Mouse (Mus musculus): ENCODE data around the gene Pax2.

The Pax2 gene

DNA sequence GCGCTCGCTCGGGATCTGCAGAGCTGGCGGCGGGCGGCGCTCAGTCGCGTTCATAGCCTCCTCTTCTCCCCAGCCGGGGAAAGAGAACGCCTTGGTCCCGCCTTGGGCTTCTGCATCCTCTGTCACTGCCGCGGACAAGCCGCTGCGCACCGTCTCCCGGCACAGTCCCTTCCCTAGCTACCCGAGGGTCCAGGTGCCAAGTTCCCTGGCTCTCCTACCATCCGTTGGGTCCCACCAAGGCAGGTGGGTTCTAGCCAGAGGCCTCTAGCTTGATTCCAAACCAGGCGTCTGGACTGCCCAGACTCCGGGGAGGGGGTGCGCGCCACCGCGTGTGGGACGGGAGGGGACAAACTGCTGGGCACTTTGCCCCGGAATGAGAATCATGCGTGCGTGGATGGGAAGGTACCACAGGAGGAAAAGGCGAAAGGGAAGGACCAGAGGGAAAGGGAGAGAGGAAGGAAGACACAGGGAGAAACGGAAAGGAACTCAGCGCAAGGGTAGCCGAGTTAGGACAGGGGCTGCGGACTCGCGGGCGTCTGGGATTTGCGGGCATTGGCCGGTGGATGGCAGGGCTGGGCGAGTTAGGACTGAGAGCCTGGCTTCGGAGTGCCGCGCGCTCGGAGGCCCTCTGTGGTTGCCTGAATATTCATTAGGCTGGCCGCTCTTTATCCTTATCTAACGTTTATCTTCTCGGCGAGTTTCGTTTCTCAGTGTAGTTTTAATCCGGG lies at the start of gene Pax2:
Gene Pax2, plus strand, starts transcription at position 353 of the 728 bp plus-strand sequence.
- DNase-seq (ENCODE audit: low spot score in 2 of 2): no peak

DNA sequence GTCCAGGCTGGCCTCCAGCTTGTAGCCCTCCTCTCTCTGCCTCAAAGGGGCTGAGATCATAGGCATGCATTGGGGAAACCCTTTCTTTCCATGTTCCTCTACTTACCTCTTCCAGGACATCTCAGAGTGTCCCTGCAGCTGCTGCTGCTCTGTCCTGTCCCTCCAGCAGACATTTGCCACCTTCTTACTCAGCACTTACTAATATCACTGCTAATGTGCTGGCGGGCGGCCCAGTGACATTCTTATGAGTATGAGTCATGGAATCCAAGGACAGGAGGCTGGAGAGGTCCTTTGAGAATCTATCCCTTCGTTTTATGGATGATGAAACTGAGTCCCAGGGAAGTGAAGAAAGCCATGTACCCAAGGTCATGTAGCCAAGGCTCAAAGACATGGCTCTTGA lies 47.0 kb upstream of the Pax2 start:
- DNase-seq (ENCODE audit: low spot score in 2 of 2): no peak

DNA sequence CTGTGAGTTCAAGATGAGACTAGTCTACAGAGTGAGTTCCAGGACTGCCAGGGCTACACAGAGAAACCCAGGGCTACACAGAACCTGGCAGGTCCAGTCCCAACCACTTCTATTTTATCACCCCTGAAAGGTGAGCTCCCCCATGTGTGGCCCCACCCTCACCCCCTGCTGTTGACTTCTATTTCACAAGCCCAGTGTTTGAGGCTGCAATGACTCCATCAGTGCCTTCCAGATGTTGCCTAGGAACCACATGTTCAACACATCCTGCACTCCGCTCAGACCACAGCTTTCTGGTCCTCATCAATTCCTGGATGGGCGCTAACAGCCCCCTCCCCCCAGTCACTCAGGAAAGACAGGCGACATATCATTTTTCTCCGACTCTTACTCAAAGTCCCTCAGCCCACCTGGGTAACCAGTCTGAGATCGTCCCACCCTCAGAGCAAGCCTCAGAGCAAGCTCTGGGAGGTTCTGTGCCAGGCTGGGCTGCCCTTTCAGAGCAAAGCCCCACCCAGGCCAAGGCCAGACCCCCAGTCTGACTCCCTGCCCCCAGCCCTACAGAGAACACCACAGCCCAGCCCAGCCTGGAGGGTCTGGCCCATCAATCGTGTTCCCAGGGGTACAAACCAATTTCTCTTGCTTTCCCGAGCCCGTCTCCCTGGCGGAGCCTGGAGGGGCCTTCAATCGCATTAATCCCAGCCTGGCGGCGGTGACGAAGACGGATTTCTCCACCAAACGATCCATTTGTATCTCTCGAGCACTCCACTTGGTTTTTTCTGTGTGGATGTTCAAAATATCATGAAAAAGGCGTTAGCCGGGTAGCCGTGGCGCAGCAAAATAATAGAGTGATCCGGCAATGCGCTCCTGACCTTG lies 38.9 kb upstream of the Pax2 start:
- DNase-seq (ENCODE audit: low spot score in 2 of 2): no peak

DNA sequence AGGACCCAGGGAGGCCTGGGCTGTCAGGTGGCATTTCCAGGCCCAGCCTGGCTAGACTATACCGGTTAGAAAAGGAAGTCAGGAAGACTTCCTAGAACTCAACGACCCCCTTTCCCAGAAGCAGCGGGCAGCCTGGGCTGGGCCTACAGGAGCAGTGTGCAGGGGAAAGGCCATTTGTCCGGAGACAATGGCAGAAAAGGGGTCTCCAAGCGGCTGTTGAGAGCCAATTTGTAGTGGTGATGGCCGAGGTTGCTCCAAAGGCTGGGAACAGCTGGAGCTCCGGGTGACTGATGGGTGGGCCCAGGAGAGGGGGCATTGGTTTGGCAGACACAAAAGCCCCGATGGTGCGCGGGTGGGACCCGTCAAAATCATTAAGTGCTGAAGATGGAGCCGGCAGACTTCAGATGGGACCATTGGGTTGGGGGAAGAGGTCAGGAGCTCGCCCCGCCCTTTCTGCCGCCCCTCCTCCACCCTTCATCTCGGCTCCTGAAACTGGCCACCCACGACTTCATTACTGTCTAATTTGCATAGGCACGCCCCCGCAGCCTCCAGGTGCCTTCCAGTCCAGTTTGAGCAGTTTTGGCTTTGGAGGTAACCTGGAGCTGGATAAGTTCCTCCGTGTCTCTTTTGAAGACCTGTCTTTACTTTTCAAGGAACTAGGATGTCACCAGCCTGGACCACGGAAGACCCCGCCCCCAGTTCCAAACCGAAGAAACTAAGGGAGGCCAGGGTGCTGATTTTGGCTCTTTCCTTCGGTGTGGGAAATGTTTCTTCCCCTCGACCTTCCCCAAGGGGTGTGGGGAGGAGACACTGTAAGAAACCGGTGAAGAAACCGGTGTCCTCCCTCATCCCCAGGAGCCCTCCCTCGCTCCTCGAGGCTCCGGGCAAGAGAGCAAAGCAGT lies 36.3 kb upstream of the Pax2 start:
- no peak for DNase-seq (ENCODE audit: low spot score in 2 of 2)

DNA sequence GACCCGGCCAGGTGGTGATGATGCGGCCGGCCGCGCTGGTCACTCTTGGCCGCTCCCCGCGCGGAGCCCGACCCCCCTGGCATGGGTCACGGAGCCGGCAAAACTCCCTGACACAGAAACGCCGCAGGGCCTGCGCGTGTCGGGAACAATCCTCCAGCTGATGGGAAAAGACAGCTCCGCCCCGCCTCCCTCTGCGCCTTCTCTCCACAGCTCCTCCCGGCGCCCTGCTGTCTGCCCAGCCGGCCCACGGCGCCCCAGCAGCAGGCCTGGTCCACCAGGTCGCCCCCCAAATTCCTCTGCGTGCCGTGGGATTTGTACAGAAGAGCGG lies 35.7 kb upstream of the Pax2 start:
- no peak for DNase-seq (ENCODE audit: low spot score in 2 of 2)

DNA sequence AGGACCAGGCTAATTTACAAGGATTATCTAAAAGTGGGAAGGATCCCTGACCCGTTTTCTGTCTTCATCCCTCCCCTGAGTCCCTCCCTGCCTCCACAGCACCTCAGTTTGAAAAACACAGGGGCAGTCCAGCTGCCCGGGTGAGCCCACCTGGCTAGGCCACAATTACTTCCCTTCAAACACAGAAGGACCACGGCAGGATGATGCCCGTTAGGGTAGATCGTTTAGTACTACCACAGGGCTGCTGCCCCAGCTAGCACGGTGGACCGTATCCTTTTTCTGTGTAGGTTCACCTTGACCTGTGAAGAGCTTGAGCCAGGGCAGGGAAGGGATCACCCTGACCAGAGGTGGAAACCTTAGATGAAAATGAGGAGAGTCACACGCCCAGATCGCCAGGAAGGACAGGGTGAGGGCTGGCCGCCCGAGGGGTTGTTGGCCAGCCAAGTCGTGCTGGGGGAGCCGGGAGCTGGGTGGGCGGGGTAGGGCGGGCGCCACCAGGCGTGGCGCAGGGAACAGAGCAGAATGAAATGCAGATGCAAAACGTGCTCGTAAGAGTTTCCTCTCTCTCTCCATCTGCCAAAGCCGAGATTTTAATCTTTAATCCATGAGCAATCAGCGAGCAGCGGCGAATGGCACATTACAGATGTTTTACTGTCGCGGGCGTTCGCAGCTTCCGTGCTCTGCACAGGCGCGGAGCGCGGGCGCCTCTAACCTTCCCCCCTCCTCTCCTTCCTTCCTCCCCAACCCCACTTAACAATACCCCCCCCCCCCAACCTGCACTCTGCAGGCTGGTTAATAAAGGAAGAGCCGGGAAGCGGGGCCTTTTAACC lies 32.0 kb upstream of the Pax2 start:
- no peak for DNase-seq (ENCODE audit: low spot score in 2 of 2)

DNA sequence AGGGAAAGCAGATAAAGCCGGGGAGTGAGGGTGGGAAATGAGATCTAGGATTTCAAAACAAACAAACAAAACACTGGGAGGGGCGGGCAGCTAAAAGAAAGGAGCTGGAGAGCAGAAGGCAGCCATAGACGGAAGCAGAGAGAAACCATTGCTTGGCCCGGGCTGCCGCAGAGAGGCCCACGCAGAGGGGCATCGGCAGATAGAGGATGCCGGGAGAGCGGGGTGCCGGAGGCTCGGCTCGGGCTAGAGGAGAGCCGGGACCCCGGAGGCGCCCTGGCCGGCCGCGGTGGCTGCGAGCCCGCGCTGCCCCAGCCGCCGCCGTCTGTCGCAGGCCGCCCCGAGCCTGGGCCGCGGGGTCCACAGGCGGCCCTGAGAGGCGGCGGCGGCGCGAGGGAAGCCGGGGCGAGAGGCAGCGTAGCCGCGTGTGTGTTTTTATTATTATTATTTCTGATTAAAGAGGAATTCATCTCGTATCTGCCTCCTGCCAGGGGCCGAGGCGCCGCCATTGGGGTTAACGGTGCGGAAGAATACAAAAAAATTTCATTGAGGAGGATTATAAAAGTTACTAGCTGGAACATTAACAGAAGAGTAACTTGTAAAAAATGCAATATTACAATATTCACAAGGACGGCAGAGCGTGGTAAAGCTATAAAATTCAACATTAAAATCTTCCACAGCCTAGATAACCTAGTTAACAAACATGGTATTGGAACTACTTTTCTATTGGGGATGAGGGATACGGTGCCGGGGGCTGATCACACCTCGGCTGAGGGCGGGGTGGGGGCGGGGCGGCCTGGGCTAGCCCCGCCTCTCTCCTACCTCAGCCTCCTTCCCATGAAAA lies 29.7 kb upstream of the Pax2 start:
- peak in 1 of 2 experiments; percentile 42 for DNase-seq (ENCODE audit: low spot score in 2 of 2)

DNA sequence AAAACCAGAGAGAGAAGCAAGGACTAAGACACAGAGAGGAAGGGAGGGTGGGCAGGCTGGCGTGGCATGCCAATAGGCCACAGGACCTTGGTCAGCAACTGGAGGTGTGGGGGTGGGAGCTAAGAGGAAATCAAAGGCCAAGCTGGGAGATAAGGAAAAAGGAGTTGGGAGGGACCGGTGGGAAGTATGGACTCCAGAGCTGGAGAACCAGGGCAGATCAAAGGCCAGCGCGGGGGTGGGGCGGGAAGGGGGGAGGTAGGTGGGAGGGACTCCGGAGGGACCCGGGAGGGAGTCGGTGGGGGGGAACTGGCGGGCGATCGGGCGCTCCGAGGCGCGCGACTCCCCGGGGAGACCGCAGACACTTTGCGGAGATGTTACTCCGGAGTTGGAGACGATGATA lies 21.7 kb upstream of the Pax2 start:
- no peak for DNase-seq (ENCODE audit: low spot score in 2 of 2)

DNA sequence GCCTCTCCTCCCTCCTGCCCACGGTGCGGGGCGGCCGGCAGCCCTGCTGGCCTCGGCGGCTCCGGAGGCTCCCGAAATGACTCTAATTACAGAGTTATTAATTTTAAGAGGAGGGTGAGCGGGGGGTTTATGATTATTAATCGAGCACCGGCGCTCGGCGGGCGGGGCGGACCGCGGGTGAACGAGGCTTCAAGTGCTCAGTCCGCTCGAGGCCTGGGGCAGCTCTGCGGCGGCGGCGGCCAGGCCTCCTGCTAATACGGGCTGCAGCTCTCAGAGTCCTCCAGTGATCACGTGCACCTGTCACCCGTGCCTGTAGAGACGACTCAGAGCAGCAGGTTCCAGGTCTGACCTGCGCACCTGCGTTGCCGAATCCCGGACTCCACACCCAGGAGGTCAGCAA lies 21.2 kb upstream of the Pax2 start:
- no peak for DNase-seq (ENCODE audit: low spot score in 2 of 2)

DNA sequence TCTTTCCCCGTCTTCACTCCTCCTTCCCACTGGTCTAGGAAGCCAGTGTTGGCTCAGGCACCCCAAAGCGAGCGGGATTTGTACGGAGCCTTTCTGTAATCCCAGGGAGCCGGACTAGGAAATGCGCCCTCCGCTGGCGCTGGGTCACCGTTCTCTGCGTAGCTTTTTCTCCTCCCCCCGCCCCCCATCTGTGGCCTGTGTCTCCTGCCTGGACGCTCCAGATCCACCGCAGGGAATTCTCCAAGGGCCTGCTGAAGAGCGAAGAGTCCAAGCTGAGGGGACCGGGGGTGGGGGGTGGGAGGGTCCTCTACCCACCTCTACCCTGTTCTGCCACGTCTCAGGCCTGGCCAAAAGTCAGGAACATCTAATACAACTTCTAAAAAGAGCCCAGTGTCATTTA lies 15.5 kb upstream of the Pax2 start:
- no peak for DNase-seq (ENCODE audit: low spot score in 2 of 2)

DNA sequence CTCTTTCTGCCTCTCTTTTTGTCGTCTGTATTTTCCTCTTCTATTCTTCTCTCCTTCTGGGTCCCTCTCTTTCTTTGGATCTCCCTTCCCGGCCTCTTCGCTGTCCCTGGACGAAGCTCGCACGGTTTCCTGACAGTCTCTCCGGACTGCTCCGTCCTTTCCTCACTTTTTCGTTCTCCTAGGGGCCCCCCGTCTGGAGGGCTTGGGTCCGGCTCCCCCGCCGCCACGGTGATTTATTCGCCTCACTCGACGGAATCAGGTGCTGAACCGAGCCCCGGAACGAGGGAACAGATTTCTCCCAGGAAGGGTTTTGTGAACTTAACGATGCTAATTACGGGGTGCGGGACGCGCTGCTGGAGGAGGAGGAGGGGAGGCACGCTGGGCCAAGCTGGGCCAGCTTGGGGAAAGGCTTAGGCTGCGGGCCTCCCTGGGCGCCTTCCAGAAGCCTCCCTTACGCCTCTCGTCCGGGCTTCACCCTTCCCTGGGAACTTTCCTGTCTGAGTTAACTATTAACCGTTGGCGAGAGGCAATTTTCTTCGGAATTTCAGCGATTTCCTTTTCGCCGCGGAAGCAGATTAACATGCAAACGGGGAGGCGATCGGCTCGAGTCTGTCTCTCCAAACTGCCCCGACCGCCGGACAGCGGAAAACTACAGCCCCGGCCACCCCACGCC lies 14.6 kb upstream of the Pax2 start:
- DNase-seq (ENCODE audit: low spot score in 2 of 2): no peak

DNA sequence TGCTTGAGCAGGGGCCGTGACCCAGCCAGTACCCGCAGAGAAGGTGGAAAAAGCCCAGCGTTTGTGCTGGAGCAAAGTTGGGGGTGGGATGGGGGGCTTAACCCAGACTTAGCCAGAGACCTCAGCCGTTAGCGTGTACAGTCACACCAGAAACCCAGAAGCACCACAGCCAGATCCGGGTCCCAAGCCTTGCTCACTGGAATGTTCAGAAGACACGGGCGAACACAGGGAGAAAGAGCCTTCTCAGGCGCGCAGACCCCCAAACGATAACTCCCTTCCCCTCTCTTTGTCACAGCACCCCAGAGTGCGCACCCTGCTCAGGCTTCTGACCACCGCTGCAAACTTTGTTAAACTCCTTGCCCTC lies 14.1 kb upstream of the Pax2 start:
- DNase-seq (ENCODE audit: low spot score in 2 of 2): no peak

DNA sequence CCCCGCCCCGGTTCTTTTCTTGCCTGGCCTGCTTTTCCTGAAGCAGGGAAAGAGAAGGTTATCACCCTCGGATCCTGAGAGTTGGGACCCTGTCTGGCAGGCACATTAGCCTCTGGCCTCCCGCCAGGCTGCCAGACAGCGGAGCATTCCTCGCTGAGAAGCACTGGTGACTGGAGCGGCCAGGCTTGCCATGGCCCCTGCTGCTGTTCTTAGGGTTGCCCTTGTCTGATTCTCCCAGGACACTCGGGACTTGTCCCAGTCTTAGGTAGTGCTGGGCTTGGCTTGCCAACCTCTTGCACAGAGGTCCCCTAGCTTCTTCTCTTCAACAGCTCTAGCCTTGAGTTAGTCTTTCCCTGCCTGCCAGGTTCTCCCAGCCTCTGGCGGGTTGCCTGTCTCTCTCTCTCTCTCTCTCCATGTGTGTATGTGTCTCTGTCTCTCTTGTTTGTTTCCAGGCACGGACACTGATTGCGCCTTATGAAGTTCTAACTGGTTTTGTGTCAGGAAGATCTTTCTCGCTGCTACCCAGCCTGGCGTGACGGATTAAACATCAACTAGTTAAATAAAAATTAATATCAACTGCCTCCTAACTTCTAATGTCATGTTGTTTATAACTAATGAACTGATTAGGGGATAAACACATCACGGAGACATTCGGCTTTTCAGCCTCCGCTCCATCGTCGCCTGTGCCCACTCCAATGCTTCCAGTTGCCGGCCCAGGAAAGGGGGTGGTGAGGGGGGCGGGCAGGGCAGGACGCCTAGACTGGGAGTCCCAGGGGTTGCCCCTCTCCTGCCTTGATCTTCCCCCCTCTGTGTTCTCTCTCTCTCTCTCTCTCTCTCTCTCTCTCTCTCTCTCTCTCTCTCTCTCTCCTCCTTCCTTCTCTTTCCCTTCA lies 13.5 kb upstream of the Pax2 start:
- no peak for DNase-seq (ENCODE audit: low spot score in 2 of 2)

DNA sequence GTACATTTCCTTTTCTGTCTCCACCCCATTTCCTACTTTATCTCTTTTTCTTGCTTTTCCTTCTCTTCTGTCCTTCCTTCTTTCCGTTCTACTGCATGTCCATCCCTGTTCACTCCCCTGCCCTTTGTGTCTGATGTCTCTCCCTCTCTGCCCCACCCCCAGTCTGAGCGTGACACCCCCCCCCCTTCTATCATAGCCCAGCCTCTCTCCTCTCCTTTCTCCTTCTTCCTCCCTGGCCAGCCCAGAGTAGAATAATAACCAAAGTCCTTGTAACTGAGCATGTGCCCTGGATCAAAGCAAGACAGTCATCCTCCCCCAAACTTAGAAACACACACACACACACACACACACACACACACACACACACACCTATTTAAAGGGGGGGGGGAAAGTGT lies 12.8 kb upstream of the Pax2 start:
- DNase-seq (ENCODE audit: low spot score in 2 of 2): no peak

DNA sequence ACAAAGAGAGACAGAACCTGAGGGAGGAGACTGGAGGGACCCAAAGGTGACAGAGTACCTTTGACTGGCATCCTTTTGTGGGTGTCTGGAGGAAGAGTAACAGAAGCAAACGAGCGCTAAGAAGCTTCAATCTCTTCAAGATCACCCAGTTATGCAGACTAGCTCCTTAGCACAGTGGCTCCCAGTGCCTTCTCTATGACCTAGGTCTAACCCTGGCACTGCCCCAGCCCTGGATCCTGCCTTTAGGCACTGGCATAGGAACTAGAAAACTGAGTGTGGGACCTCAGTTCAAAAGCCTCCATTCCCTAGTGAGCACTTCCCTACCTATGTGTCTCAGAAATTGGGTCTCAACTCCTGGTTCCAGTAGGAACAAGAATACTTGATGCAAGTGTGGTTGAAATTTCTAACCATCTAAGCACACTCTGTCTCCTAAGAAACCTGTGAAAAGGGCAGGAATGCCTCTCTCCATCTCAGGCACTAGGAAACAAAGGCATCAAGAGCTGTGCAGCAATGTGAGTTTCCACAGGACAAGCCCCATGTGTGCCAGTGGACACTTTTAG lies 11.8 kb upstream of the Pax2 start:
- no peak for DNase-seq (ENCODE audit: low spot score in 2 of 2)

DNA sequence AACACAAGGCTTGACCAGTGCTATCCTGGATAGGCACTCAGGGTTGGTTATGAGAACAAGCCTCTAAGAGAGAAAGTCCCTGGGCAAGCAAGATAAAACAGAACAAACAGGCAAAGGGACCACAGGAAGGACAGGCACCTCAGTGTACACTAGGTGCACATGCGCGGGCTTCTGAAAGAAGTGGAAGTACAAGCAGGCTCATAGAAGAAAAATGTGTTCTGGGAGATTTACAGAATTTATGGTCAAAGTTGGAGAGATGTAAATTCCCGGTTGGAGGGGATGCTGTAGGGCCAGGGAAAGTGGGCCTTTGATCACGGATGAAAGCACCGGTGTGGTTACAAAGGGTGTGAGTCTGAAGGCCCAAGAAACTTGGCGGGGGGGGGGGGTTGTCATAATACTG lies 10.1 kb upstream of the Pax2 start:
- DNase-seq (ENCODE audit: low spot score in 2 of 2): no peak

DNA sequence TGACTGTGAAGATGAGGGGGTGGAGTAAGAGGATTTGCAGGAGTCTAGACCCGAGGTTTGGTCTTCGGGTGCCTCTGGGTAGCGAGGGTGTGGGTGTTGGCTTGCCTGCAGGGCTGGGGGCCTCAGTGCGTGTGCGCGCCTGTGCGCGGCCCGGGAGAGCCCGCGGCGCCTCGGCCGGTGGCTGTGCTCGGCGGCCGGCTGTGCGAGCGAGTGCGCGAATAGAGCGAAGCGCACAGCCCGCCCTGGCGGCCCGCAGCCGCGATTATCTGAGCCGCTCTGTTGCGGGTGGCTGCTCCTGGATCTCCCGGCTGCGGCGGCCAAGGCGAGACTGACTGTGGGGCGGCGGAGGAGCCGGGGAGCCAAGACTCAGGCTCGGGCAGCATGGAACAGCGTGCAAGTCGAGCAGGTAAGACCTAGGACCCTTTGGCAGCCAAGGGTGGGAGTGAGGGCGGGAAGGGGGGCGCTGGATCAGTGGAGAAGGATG lies 9.3 kb upstream of the Pax2 start:
- no peak for DNase-seq (ENCODE audit: low spot score in 2 of 2)

DNA sequence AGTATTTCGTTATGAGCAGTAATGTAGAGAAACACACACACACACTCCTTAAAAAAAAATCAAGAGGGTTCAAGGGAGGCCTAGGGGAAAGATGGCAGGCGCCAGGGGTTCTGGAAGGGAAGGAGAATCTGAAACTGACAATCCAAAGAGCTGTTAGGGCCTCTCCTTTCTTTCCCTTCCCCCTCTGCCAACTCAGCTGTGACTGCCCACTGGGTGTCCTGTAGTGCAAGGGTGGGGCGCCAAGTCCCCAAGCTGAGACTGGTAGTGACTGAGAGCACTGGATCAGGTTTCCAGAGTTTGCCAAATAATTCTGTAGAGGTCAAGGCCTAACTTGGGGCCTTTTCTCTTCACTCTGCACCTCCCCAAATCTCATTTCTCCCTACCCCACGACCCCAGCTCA lies 8.4 kb upstream of the Pax2 start:
- no peak for DNase-seq (ENCODE audit: low spot score in 2 of 2)

DNA sequence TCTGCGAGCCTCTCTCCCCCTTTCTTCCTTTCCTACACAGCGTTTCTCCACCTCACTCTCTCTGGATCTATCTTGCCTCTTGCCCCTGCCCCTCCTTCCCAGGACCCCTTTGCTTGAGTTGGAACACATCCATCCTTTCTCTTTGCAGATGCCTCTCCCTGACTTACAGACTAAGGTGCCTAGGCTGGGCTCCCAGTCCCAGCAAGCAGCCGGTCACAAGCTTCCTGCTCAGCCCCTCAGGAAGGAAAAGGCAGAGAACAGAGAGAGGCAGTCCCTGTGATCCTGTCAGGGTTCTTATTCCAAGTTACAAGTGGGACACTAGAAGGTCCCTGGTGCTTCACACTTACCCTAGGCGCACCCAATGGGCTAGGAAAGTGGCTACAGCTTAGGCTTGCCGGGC lies 7.6 kb upstream of the Pax2 start:
- no peak for DNase-seq (ENCODE audit: low spot score in 2 of 2)
